Mouse (Mus musculus) ES-Bruce4 (cell line): Measurements from ENCODE around the gene Zfp148. TPM values are rescaled to one million over a fixed set of nuclear protein-coding genes. Genes with fewer than 3 reads are reported as not detected.
"Not testable (repeated sequence)": the region's sequence is repeated elsewhere in the genome, so short reads cannot be mapped to it uniquely, and the experiment has no call there.

ENCODE experiments used
- H3K27ac ChIP-seq: 2 replicates; pipeline ENCODE4 v1.5.1; 2012; ENCODE audit warnings: low read length, inconsistent platforms; ENCODE audit not compliant: insufficient read depth
- H3K27me3 ChIP-seq: 2 replicates; pipeline ENCODE4 v1.6.1; 2012; ENCODE audit warnings: mild to moderate bottlenecking, low read length, inconsistent platforms; ENCODE audit not compliant: control insufficient read depth, poor library complexity, insufficient read depth, severe bottlenecking
- H3K36me3 ChIP-seq: 2 replicates; pipeline ENCODE4 v1.6.1; 2012; ENCODE audit warnings: inconsistent platforms, mild to moderate bottlenecking, low read length, moderate library complexity; ENCODE audit not compliant: control insufficient read depth, poor library complexity, insufficient read depth, severe bottlenecking
- H3K4me1 ChIP-seq: one replicate; pipeline ENCODE4 v1.8.1; 2011; ENCODE audit warnings: low read length; ENCODE audit not compliant: control insufficient read depth, insufficient read depth
- H3K4me3 ChIP-seq: 2 replicates; pipeline ENCODE4 v1.5.1; 2011; ENCODE audit warnings: low read depth, mild to moderate bottlenecking, low read length
- H3K9ac ChIP-seq: 2 replicates; pipeline ENCODE4 v1.6.1; 2012; ENCODE audit warnings: low read depth, mild to moderate bottlenecking, inconsistent platforms; ENCODE audit not compliant: poor library complexity, severe bottlenecking
- H3K9me3 ChIP-seq: replicated peaks from 2 replicates; pipeline ENCODE4 v1.6.1; 2012; ENCODE audit warnings: mild to moderate bottlenecking, low read length, inconsistent platforms; ENCODE audit not compliant: control insufficient read depth, poor library complexity, insufficient read depth, severe bottlenecking
- CTCF ChIP-seq: IDR thresholded peaks from one replicate; pipeline ENCODE4 v1.8.1; 2011; ENCODE audit warnings: low read depth, low read length
- EP300 ChIP-seq: IDR thresholded peaks from 2 replicates; pipeline ENCODE4 v1.6.1; 2011; ENCODE audit warnings: low read depth, low read length; ENCODE audit not compliant: insufficient read depth
- POLR2A ChIP-seq: IDR thresholded peaks from one replicate; pipeline ENCODE4 v1.8.1; 2011; ENCODE audit warnings: low read length; ENCODE audit not compliant: insufficient read depth
- polyA plus RNA-seq: library from polyadenylated mRNA; stranded (reverse); fragments of >200 nt; gene quantifications from 2 replicates; pipeline ENCODE4 v1.2.4, GENCODE M21; 2011; ENCODE audit warnings: low read depth; ENCODE audit not compliant: missing spikeins, insufficient read depth, insufficient read length

Zfp148 gene
- polyA plus RNA-seq, 1 experiment = 48.1 TPM

DNA sequence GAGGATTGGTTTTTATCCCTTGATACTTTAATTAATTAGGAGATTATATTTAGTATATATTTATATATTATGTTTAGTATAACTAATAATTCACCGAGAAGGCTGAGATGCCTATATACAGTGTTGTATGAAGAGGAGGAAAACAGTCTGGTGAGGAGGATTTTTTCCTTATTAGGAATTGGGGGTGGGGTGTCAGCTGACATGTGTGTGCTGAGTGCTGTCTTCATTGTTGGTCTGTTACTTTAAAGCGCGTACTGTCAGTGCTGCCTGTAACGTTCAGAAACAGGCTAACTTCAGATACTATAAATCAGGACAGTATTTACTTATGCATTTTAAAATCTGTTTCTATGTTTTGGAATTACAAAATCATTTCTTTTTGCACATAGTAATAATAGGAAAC lies 107.1 kb downstream of the Zfp148 start:
- TF ChIP-seq POLR2A (no peak), EP300 (no peak), CTCF (no peak)
- Histone ChIP-seq H3K4me3 (no peak overlapping the region), H3K9ac (no peak overlapping the region), H3K36me3 (peaks cover 4% of the 10 kb centered on the region), H3K27ac (no peak overlapping the region), H3K4me1 (no peaks in the 10 kb centered on the region), H3K27me3 (no peaks in the 10 kb centered on the region), H3K9me3 (no peaks in the 10 kb centered on the region)

DNA sequence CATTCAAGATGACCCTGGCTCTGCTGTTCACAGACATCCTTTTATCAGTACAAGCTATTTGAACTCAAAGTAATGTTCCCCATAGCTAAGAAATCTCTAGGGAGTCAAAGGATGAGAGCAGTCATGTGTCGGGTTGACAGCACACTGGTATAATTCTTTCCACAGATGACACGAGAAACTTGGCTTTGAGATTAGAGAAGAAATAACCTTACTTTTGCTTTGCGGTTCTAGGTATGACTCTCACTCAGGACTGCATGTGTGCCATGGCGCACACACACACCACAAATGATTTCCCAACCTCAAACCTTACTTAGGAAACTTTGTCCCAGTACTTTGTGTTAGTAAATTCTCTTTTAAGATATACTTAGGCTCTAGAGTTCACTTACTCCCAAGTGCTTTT lies 113.7 kb downstream of the Zfp148 start:
- no peaks in the 10 kb centered on the region for H3K27me3 ChIP-seq
- no peaks in the 10 kb centered on the region for H3K9me3 ChIP-seq
- no peak overlapping the region for H3K27ac ChIP-seq
- H3K4me3 ChIP-seq = no peak overlapping the region
- no peak overlapping the region for H3K9ac ChIP-seq
- H3K36me3 ChIP-seq = peaks cover 15% of the 10 kb centered on the region
- no peak for TF ChIP-seq CTCF
- TF ChIP-seq POLR2A = no peak
- no peak for TF ChIP-seq EP300
- H3K4me1 ChIP-seq = no peaks in the 10 kb centered on the region

DNA sequence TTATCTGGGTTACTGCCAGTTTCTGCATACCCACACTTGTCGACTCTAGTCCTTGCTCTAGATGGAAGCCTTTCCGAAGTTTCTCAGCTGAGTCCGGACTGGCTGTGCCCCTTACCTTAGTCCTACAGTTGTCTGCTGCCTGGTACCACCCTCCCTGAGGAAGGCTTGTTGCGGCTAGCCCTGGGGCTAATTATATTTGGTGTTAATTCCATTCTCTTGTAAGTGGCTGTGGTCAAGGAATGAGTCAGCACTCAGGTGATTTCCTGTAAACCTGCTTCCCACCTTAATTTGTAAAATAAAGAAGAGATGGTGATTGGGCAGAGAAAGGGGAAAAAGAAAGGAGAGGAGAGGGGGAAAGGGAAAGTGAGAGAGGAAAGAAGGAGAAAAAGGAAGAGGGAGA lies 127.4 kb downstream of the Zfp148 start:
- Histone ChIP-seq H3K27me3 (no peaks in the 10 kb centered on the region), H3K9me3 (peaks cover 21% of the 10 kb centered on the region), H3K27ac (peak overlapping the region; percentile 96), H3K4me1 (no peaks in the 10 kb centered on the region), H3K4me3 (no peak overlapping the region), H3K36me3 (no peaks in the 10 kb centered on the region), H3K9ac (no peak overlapping the region)
- TF ChIP-seq POLR2A (no peak), CTCF (no peak), EP300 (0 out of 2 replicates have a peak, but pooled peaks have one; percentile 19)

DNA sequence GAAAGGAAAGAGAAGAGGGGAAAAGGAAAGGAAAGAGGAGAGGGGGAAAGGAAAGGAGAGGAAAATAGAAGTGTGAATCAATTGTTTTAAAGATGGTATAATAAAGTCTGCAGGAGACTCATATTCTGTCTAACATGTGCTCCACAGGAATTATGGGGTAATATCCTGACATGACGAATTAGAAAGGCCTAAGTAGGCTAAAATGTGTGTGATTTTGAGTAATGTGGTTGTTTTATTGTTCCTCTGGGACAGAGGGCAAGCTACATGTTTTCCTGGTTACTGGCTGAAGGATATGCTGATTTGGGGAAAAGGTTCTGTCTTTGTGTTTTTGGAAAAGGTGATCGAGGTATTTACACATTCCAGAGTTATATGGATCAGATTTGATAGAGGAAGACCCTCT lies 128.6 kb downstream of the Zfp148 start:
- not testable (repeated sequence) for H3K27me3 ChIP-seq, H3K36me3 ChIP-seq, H3K4me1 ChIP-seq, H3K4me3 ChIP-seq, H3K27ac ChIP-seq, H3K9ac ChIP-seq
- peaks cover 21% of the 10 kb centered on the region for H3K9me3 ChIP-seq

DNA sequence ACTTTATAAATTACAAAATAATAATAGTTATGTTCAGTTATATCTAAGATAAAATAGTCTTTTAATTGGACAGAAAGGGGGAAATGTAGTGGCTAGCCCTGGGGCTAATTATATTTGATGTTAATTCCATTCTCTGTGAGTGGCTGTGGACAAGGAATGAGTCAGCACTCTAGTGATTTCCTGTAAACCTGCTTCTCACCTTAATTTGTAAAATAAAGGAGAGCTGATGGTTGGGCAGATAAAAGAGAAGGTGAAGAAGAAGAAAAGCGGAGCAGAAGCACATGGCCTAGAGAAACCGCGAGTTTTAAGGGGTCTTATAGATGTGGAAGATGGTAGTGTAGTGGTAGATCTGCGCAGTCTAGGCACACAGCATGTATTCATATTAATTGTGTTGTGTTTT lies 130.2 kb downstream of the Zfp148 start:
- H3K4me1 ChIP-seq, H3K27me3 ChIP-seq, H3K36me3 ChIP-seq, H3K4me3 ChIP-seq, H3K9ac ChIP-seq: not testable (repeated sequence)
- peaks cover 21% of the 10 kb centered on the region for H3K9me3 ChIP-seq
- H3K27ac ChIP-seq = peak overlapping the region; percentile 88

DNA sequence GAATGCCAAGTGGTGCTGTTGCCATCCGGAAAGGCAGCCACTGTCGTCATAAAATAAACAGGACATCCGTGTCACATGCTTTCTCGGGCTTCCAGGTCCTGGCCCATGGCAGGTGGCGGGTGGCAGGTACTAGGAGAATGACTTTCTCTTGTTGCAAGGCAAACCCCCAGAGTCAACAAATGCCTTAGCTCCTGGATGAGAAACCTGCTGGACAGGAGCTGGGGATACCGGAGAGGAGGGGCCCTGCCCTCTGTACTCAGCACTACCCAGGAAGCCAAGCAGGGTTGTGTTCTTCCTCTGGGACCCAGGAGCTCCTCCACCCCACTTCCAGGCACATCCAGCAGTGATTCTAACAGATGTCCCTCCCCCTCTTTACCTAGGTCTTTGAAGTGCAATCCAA lies 131.9 kb downstream of the Zfp148 start:
- Histone ChIP-seq H3K4me1 (peaks cover 3% of the 10 kb centered on the region), H3K9me3 (peaks cover 21% of the 10 kb centered on the region), H3K27ac (no peak overlapping the region), H3K36me3 (no peaks in the 10 kb centered on the region), H3K4me3 (no peak overlapping the region), H3K9ac (no peak overlapping the region), H3K27me3 (no peaks in the 10 kb centered on the region)
- no peak for TF ChIP-seq CTCF
- TF ChIP-seq EP300 = 0 out of 2 replicates have a peak, but pooled peaks have one; percentile 34
